Mouse (Mus musculus): ENCODE results near the gene Gm21828.
"Not testable (repeated sequence)": the region's sequence is repeated elsewhere in the genome, so short reads cannot be mapped to it uniquely, and the experiment has no call there.

The Gm21828 gene

DNA sequence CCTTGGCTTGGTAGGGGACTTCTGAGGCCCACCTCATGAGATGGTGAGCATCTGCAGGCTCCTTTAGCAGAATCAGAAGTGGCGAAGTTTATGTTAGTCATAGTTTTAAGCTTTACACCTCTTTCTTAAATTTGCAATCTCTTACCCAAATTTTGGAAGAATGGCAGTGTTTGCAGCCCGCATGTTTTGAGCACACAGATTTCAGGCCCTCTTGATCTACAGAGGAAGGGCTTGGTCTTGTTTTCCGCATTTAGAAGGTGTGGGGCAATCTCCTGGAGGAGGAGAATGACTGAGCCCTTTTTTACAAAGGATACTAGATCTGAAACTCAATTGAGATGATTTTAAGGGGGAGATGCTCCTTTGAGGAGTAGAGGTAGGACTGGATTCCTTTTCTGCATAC is at the start of gene Gm21828:
Gene Gm21828 (minus strand): TSS at position 101 of the 400 bp plus-strand sequence.
- not testable (repeated sequence) for DNase-seq (ENCODE audit: extremely low spot score, low read depth, low spot score)

- DNase-seq (ENCODE audit: extremely low spot score, low read depth, low spot score), result not testable (repeated sequence)
Measured at GRCm38 (mm10) chrY:13252091-13252490, 28.4 kb upstream of the Gm21828 start, which contains the start of the genes Gm21440 and Gm21454. TSS of gene Gm21440 (plus strand) at chrY:13252391. TSS of gene Gm21454 (plus strand) at chrY:13252442.

All from hindlimb bud, embryonic 11.5 days (tissue).